Mouse (Mus musculus) limb, embryonic 11.5 days (tissue): Measurements from ENCODE around the gene Sepsecs. TPM values are rescaled to one million over a fixed set of nuclear protein-coding genes. Genes with fewer than 3 reads are reported as not detected.

Experiments
- ATAC-seq: fragments of 200-750 bp; cut with Nextera tagmentation; 2 replicates; pipeline ENCODE4 v1.8.0; 2017; ENCODE audit warnings: low read depth; ENCODE audit not compliant: insufficient number of reproducible peaks, low FRiP score, low TSS enrichment
- DNase-seq: peaks from one replicate; pipeline ENCODE4 v3.0.0-alpha.2; 2015; ENCODE audit warnings: low spot score
- H3K27ac ChIP-seq: fragments of 300-500 bp; sonication (generic); replicated peaks from 2 replicates; pipeline ENCODE4 v1.5.1; 2014; ENCODE audit warnings: low read depth, mild to moderate bottlenecking, low read length
- H3K27me3 ChIP-seq: fragments of 300-500 bp; sonication (generic); 2 replicates; pipeline ENCODE4 v1.6.1; 2014; ENCODE audit warnings: mild to moderate bottlenecking, low read length, mixed read lengths; ENCODE audit not compliant: control insufficient read depth, insufficient read depth
- H3K36me3 ChIP-seq: fragments of 300-500 bp; sonication (generic); 2 replicates; pipeline ENCODE4 v1.6.1; 2014; ENCODE audit warnings: mild to moderate bottlenecking, low read length, moderate library complexity, mixed read lengths; ENCODE audit not compliant: control insufficient read depth, insufficient read depth
- H3K4me1 ChIP-seq: fragments of 300-500 bp; sonication (generic); 2 replicates; pipeline ENCODE4 v1.6.1; 2014; ENCODE audit warnings: low read length, mixed read lengths; ENCODE audit not compliant: control insufficient read depth, insufficient read depth
- H3K4me2 ChIP-seq: fragments of 300-500 bp; sonication (generic); 2 replicates; pipeline ENCODE4 v1.6.1; 2014; ENCODE audit warnings: low read depth, mild to moderate bottlenecking, moderate library complexity; ENCODE audit not compliant: severe bottlenecking
- H3K4me3 ChIP-seq: fragments of 300-500 bp; sonication (generic); 2 replicates; pipeline ENCODE4 v1.5.1; 2014; ENCODE audit warnings: low read depth, low read length
- H3K9ac ChIP-seq: fragments of 300-500 bp; sonication (generic); 2 replicates; pipeline ENCODE4 v1.6.1; 2014; ENCODE audit warnings: mild to moderate bottlenecking, low read length
- H3K9me3 ChIP-seq: fragments of 300-500 bp; sonication (generic); 2 replicates; pipeline ENCODE4 v1.6.1; 2016; ENCODE audit warnings: low read length; ENCODE audit not compliant: control insufficient read depth
- WGBS: fragments of 180-500 bp; shearing (Covaris S2); extraction: QIAGEN DNeasy Blood & Tissue Kit; methylation state at CpG from one replicate; pipeline ENCODE4 v1.1.7; 2014; 5-methylcytosine and 5-hydroxymethylcytosine counted together
- polyA plus RNA-seq: library from polyadenylated mRNA; unstranded; fragments of >200 nt; fragmentation: Nextera tagmentation; extraction: Ambion mirVana; gene quantifications from 2 replicates; pipeline ENCODE4 v1.2.1, GENCODE M21; 2014

The Sepsecs gene
- polyA plus RNA-seq, 1 experiment from 2014 or later, result 6.4 TPM

DNA sequence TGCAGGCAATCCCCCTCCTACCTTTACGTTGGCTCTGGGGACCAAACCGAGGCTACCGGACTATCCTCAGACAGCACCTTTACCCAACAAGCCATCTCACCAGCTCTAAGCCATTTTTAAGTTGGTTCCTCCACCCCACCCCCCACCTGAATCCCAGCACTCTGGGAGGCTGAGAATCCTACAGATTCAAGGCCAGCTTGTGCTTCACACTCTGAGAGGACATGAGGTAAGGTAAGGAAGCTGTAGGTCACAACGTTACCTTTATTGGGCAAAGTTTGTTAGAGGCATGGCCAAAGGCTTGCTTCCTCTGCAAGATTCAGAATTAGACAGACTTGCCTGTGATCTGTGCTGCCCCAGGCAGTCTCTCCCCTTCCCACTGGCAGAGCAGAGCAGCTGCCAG is 10.7 kb upstream of the Sepsecs start:
- Histone ChIP-seq H3K9ac (no peak overlapping the region), H3K4me2 (no peak overlapping the region), H3K36me3 (no peaks in the 10 kb centered on the region), H3K27me3 (no peaks in the 10 kb centered on the region), H3K27ac (no peak overlapping the region), H3K4me1 (no peaks in the 10 kb centered on the region), H3K9me3 (no peaks in the 10 kb centered on the region), H3K4me3 (no peak overlapping the region)
- DNase-seq (no peak), ATAC-seq (no peak)
- 69% methylated on average over 4 of the region's 4 CpGs for WGBS

DNA sequence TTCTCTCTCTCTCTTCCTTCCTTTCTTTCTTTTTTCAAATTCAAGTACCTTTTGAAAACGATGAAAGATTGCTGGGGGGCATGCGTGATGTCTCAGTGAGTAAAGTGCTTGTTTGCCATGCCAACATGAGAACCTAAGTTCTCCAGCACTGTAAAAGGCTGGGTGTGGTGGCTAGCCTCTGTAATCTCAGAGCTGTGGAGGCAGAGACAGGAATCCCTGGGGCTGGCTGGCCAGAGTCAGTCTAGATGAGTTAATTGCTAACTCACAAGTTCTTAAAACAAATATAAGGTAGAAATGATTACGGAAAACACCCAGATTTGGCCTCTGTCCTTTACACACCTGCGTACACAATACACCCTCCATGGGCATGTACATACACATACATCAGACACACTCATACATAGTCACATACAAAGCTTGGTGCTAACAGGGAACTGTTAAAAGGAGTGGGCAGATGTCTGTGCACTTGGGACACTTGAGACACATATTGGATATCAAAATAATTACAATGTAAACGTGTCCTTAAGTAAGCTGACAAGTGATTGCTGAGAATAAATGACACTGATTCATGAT is 9.1 kb upstream of the Sepsecs start:
- no peak for ATAC-seq

DNA sequence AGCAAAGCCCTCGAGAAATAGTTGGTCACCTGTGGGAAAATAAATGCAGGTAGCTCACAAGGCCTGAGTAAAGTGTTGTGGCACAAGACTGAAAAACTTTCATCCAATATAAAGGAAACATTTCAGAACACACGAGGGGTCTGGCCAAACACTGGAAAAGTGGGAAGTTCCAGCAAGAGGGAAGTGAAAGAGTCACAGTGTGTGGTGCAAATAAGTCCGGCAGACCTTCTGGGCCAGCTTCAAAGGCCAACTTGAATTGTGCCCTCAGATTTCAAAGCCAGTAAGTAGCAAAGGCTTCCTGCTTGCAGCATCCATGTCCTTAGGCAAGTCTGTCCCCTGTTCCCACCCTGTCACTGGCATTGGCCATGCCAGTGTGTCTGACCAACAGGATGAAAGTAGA is 7.6 kb upstream of the Sepsecs start:
- ATAC-seq, result no peak
- Histone ChIP-seq H3K4me3 (no peak overlapping the region), H3K4me2 (no peak overlapping the region), H3K4me1 (no peaks in the 10 kb centered on the region), H3K27me3 (no peaks in the 10 kb centered on the region), H3K9ac (no peak overlapping the region), H3K9me3 (no peaks in the 10 kb centered on the region), H3K27ac (no peak overlapping the region), H3K36me3 (no peaks in the 10 kb centered on the region)
- 83% methylated on average over 3 of the region's 3 CpGs for WGBS
- no peak for DNase-seq

More for the DNA sequence above, 9.1 kb upstream of the Sepsecs start:
- WGBS, result 85% methylated on average over 5 of the region's 5 CpGs
- H3K4me2 ChIP-seq, result no peak overlapping the region
- no peak overlapping the region for H3K27ac ChIP-seq
- no peak overlapping the region for H3K9ac ChIP-seq
- H3K27me3 ChIP-seq, result no peaks in the 10 kb centered on the region
- no peaks in the 10 kb centered on the region for H3K4me1 ChIP-seq
- no peak overlapping the region for H3K4me3 ChIP-seq
- no peaks in the 10 kb centered on the region for H3K9me3 ChIP-seq
- H3K36me3 ChIP-seq, result no peaks in the 10 kb centered on the region
- DNase-seq, result no peak

DNA sequence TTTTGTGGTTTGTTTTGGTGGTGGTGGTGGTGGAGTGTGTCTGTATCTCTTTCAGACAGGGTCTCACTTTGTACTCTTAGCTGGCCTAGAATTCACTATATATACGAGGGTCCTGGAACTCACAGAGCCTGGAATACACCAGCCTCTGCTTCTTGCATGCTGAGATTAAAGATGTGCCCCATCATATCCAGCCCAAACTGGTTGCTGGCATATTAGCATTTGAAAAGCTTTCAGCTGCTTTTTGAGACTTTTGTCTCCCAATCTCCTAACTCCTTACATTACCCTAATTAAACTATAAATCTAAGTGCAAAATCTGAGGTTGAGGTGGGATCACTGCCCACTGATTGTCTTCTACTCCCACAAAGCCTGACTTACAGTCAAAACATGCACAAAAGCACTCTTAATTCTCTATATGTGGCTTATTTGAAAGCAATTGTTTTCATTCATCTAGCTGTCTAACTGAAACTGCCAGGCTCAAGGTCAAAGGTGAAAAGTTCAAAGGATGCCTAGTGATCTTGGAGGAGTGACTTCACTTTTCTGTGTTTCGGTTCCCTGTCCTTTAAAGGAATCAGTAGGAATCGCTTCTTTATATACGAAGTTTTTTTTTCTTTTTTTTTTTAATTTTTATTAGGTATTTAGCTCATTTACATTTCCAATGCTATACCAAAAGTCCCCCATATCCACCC is 5.0 kb upstream of the Sepsecs start:
- Histone ChIP-seq H3K9me3 (no peaks in the 10 kb centered on the region), H3K4me3 (no peak overlapping the region), H3K4me1 (no peaks in the 10 kb centered on the region), H3K4me2 (no peak overlapping the region), H3K36me3 (no peaks in the 10 kb centered on the region), H3K27me3 (no peaks in the 10 kb centered on the region), H3K27ac (no peak overlapping the region), H3K9ac (no peak overlapping the region)
- ATAC-seq (no peak), DNase-seq (no peak)
- WGBS, result 80% methylated on average over 4 of the region's 4 CpGs

DNA sequence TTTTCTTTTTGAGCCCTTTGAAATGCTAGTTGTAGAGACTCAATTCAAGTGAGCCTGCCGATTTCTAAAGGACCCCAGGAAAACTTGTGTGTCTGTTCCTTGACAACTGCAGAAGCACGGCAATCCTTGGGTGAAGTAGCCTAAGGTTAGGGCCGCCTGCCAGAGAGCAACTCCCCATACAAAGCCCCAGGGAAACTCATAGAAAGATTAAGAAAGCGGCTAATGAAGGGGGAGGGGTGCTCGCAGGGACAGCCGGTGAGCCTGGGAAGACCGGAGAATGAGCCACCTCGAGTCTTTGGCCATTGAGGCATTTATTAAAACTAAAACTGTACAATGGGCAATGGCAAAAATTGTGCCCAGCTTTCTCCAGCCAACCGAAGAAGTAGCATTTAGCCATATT is 3.8 kb upstream of the Sepsecs start:
- H3K27ac ChIP-seq, result no peak overlapping the region

DNA sequence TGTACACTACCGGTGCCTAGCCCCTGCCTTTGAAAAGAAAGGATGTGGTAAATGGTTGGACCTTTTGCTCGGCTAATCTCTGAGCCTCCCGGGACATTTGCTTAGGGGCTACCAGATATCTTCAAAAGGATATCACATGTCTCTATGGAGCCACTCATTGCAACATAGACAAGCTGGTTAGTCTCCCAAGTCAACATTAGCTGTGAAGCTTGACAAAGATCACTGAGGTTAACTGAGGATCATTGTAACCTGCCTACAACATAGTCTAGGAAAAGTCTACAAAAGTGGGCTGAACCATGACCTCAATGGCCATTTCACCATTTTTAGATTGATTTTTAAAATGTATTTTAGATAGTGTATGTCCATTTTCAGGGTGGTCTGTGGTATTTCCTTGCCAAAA is 1.2 kb upstream of the Sepsecs start:
- no peaks in the 10 kb centered on the region for H3K9me3 ChIP-seq
- H3K4me2 ChIP-seq, result no peak overlapping the region
- ATAC-seq, result no peak
- no peaks in the 10 kb centered on the region for H3K4me1 ChIP-seq
- H3K9ac ChIP-seq, result no peak overlapping the region
- no peaks in the 10 kb centered on the region for H3K27me3 ChIP-seq
- H3K27ac ChIP-seq, result no peak overlapping the region
- no peak overlapping the region for H3K4me3 ChIP-seq
- H3K36me3 ChIP-seq, result no peaks in the 10 kb centered on the region
- 94% methylated on average over 3 of the region's 3 CpGs for WGBS
- DNase-seq, result no peak

More for the DNA sequence above, 3.8 kb upstream of the Sepsecs start:
- no peak overlapping the region for H3K4me3 ChIP-seq
- no peaks in the 10 kb centered on the region for H3K9me3 ChIP-seq
- 54% methylated on average over 9 of the region's 9 CpGs for WGBS
- no peak overlapping the region for H3K4me2 ChIP-seq
- no peaks in the 10 kb centered on the region for H3K27me3 ChIP-seq
- H3K36me3 ChIP-seq, result no peaks in the 10 kb centered on the region
- no peaks in the 10 kb centered on the region for H3K4me1 ChIP-seq
- H3K9ac ChIP-seq, result no peak overlapping the region
- no peak for DNase-seq
- no peak for ATAC-seq

DNA sequence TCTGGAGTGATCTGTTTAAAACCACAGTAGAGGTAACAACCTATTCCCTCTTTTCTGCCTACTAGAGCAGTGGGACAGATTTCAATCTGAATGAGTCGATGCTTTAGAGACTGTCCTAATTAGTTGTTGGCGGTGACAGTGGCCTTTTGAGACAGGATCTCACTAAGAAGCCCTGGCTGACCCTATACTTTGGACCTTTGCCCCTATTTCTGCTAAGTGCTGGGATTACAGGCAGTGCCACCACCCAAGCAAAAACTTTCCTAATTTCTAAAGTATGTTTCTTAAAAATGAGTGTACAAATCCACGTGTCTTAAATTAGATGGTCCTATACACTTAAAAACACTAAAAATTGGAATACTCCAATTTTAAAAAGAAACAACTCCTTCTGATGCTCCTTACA is 2.7 kb downstream of the Sepsecs start:
- WGBS, result 86% methylated on average over 3 of the region's 3 CpGs
- no peaks in the 10 kb centered on the region for H3K27me3 ChIP-seq

DNA sequence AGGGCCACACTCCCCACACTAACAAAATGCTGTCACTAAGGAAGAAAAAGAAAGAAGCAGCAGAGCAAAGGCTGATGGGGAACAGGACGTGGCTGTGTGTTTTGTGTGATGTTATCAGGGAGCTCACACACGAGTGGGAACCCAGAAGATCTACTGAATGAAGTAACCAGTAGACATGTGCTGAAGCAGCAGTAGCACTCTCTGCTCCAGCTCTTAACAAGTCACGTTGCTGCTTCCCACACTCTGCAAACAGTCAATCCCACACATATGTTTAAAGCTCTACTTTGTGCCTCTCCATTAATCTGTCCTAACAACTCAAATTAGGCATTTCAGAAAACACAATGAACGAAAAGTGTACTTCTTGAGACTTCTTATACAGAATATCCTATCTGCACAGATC is 11.6 kb downstream of the Sepsecs start:
- WGBS, result 83% methylated on average over 4 of the region's 4 CpGs
- no peaks in the 10 kb centered on the region for H3K27me3 ChIP-seq
- H3K36me3 ChIP-seq, result no peaks in the 10 kb centered on the region
- H3K4me1 ChIP-seq, result no peaks in the 10 kb centered on the region
- H3K4me3 ChIP-seq, result no peak overlapping the region
- no peaks in the 10 kb centered on the region for H3K9me3 ChIP-seq
- no peak overlapping the region for H3K27ac ChIP-seq
- ATAC-seq, result no peak
- DNase-seq, result no peak
- H3K9ac ChIP-seq, result no peak overlapping the region
- no peak overlapping the region for H3K4me2 ChIP-seq

More for the DNA sequence above, 2.7 kb downstream of the Sepsecs start:
- no peak for ATAC-seq
- Histone ChIP-seq H3K9ac (no peak overlapping the region), H3K27ac (no peak overlapping the region), H3K4me1 (no peaks in the 10 kb centered on the region), H3K4me2 (no peak overlapping the region), H3K36me3 (no peaks in the 10 kb centered on the region), H3K9me3 (no peaks in the 10 kb centered on the region), H3K4me3 (no peak overlapping the region)
- DNase-seq, result no peak

DNA sequence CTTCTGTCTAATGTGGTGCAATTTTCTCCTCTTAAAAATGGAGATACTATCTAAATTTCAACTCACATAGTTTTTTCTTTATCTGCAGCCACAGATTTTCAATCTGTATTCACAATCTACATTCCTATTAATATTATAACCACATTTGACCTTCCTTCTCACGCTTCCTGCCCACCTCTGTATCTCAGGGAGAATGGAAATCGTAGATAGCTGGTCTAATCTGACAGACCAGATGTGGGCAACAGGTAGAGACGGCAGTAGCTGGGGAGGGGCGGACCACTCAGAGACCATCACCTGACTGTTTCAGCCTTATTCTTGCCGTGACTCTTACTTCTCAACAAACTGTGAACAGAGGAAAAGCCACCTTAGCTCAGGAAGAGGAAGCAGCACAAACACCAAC is 12.2 kb downstream of the Sepsecs start:
- Histone ChIP-seq H3K9ac (no peak overlapping the region), H3K27me3 (no peaks in the 10 kb centered on the region), H3K27ac (no peak overlapping the region), H3K4me1 (no peaks in the 10 kb centered on the region), H3K4me3 (no peak overlapping the region), H3K36me3 (no peaks in the 10 kb centered on the region), H3K9me3 (no peaks in the 10 kb centered on the region), H3K4me2 (no peak overlapping the region)
- ATAC-seq (no peak), DNase-seq (no peak)
- 88% methylated on average over 5 of the region's 5 CpGs for WGBS
